Mouse (Mus musculus) liver, postnatal 0 days (tissue): ENCODE measurements around the gene Lrrfip1. TPM values are rescaled to one million over a fixed set of nuclear protein-coding genes. Genes with fewer than 3 reads are reported as not detected.
A peak's percentile ranks its signal among the peaks of the same experiment; 100 is the strongest.

Experiments used
- ATAC-seq: fragments of 200-750 bp; cut with Nextera tagmentation; 2 replicates; pipeline ENCODE4 v1.8.0; 2017; ENCODE audit warnings: mild to moderate bottlenecking, moderate library complexity
- DNase-seq: peaks from one replicate; pipeline ENCODE4 v3.0.0-alpha.2; 2016
- H3K27ac ChIP-seq: fragments of 300-500 bp; sonication (generic); 2 replicates; pipeline ENCODE4 v1.5.1; 2014; ENCODE audit warnings: antibody characterized with exemption, moderate library complexity, mild to moderate bottlenecking, low read depth
- H3K27me3 ChIP-seq: fragments of 300-500 bp; sonication (generic); 2 replicates; pipeline ENCODE4 v1.6.1; 2014; ENCODE audit warnings: low read length, control low read depth, mixed read lengths; ENCODE audit not compliant: insufficient read depth
- H3K36me3 ChIP-seq: fragments of 300-500 bp; sonication (generic); replicated peaks from 2 replicates; pipeline ENCODE4 v1.6.1; 2014; ENCODE audit warnings: mild to moderate bottlenecking, control low read depth, low read length, moderate library complexity, mixed read lengths; ENCODE audit not compliant: insufficient read depth
- H3K4me1 ChIP-seq: fragments of 300-500 bp; sonication (generic); 2 replicates; pipeline ENCODE4 v1.6.1; 2014; ENCODE audit warnings: antibody characterized with exemption, mild to moderate bottlenecking, control low read depth; ENCODE audit not compliant: insufficient read depth
- H3K4me2 ChIP-seq: fragments of 300-500 bp; sonication (generic); 2 replicates; pipeline ENCODE4 v1.6.1; 2014; ENCODE audit warnings: low read depth, mild to moderate bottlenecking, low read length, moderate library complexity, mixed read lengths
- H3K4me3 ChIP-seq: fragments of 300-500 bp; sonication (generic); 2 replicates; pipeline ENCODE4 v1.5.1; 2014; ENCODE audit warnings: low read depth, low read length
- H3K9ac ChIP-seq: fragments of 300-500 bp; sonication (generic); replicated peaks from 2 replicates; pipeline ENCODE4 v1.6.1; 2014; ENCODE audit warnings: mild to moderate bottlenecking, moderate library complexity
- H3K9me3 ChIP-seq: fragments of 300-500 bp; sonication (generic); 2 replicates; pipeline ENCODE4 v1.6.1; 2016; ENCODE audit warnings: mild to moderate bottlenecking, control low read depth, low read length, mixed read lengths
- CTCF ChIP-seq: sonication (generic); IDR thresholded peaks from 2 replicates; pipeline ENCODE4 v1.5.1; 2016; ENCODE audit warnings: antibody characterized with exemption, low read depth
- EP300 ChIP-seq: IDR thresholded peaks from 2 replicates; pipeline ENCODE4 v1.6.1; 2016; ENCODE audit warnings: antibody characterized with exemption, low read depth, mild to moderate bottlenecking
- WGBS: fragments of 180-500 bp; shearing (Covaris S2); extraction: QIAGEN DNeasy Blood & Tissue Kit; methylation state at CpG from one replicate; pipeline ENCODE4 v1.1.7; 2014; ENCODE audit not compliant: insufficient replicate concordance; 5-methylcytosine and 5-hydroxymethylcytosine counted together
- polyA plus RNA-seq: library from polyadenylated mRNA; unstranded; fragments of >200 nt; fragmentation: Nextera tagmentation; extraction: Ambion mirVana; gene quantifications from 2 replicates; pipeline ENCODE4 v1.2.1, GENCODE M21; 2015

The Lrrfip1 gene
- polyA plus RNA-seq, 1 experiment from 2014 or later, result 21.9 TPM

GRCm38 (mm10) chr1:91077980-91078379 lies 79.4 kb downstream of the Lrrfip1 start:
- ATAC-seq, result no peak
- no peak for DNase-seq
- H3K27me3 ChIP-seq, result no peaks in the 10 kb centered on the region
- H3K4me1 ChIP-seq, result peaks cover 17% of the 10 kb centered on the region; the same call in 1 of the 2 replicates
- no peak overlapping the region for H3K4me2 ChIP-seq
- H3K36me3 ChIP-seq, result peaks cover 20% of the 10 kb centered on the region
- H3K9me3 ChIP-seq, result no peaks in the 10 kb centered on the region
- TF ChIP-seq EP300, result no peak
- TF ChIP-seq CTCF, result no peak
- no peak overlapping the region for H3K27ac ChIP-seq
- WGBS, result 78% methylated on average over 8 of the region's 8 CpGs
- H3K4me3 ChIP-seq, result no peak overlapping the region
- H3K9ac ChIP-seq, result no peak overlapping the region

GRCm38 (mm10) chr1:91079740-91080422 lies 81.3 kb downstream of the Lrrfip1 start:
- Histone ChIP-seq H3K27me3 (no peaks in the 10 kb centered on the region), H3K4me1 (peaks cover 17% of the 10 kb centered on the region; the same call in 1 of the 2 replicates), H3K9me3 (no peaks in the 10 kb centered on the region), H3K9ac (no peak overlapping the region), H3K27ac (peak overlapping the region; percentile 44; the same call in 1 of the 2 replicates), H3K36me3 (peaks cover 26% of the 10 kb centered on the region; the same call in 1 of the 2 replicates), H3K4me2 (no peak overlapping the region), H3K4me3 (no peak overlapping the region)
- 63% methylated on average over 10 of the region's 10 CpGs for WGBS
- DNase-seq, result no peak
- no peak for ATAC-seq
- no peak for TF ChIP-seq CTCF
- no peak for TF ChIP-seq EP300

- WGBS, result 26% methylated on average over 7 of the region's 7 CpGs
- peak; percentile 85 for ATAC-seq
- H3K27ac ChIP-seq, result peak overlapping the region; percentile 44; the same call in 1 of the 2 replicates
These were observed 81.8 kb downstream of the Lrrfip1 start for GRCm38 (mm10) chr1:91080423-91080749.

GRCm38 (mm10) chr1:91084374-91084773 lies 85.8 kb downstream of the Lrrfip1 start:
- H3K9me3 ChIP-seq, result no peaks in the 10 kb centered on the region
- H3K9ac ChIP-seq, result no peak overlapping the region
- H3K4me2 ChIP-seq, result no peak overlapping the region
- 75% methylated on average over 8 of the region's 8 CpGs for WGBS
- no peak for DNase-seq
- no peak overlapping the region for H3K4me3 ChIP-seq
- H3K27me3 ChIP-seq, result no peaks in the 10 kb centered on the region
- peaks cover 22% of the 10 kb centered on the region for H3K36me3 ChIP-seq
- ATAC-seq, result no peak
- no peak overlapping the region for H3K27ac ChIP-seq
- peaks cover 42% of the 10 kb centered on the region for H3K4me1 ChIP-seq
- TF ChIP-seq EP300, result no peak
- TF ChIP-seq CTCF, result no peak

More at GRCm38 (mm10) chr1:91080423-91080749, 81.8 kb downstream of the Lrrfip1 start:
- H3K9ac ChIP-seq, result no peak overlapping the region
- TF ChIP-seq EP300, result peak; percentile 22; the same call in 1 of the 2 replicates
- peak; percentile 61 for TF ChIP-seq CTCF
- H3K4me3 ChIP-seq, result no peak overlapping the region
- peaks cover 23% of the 10 kb centered on the region; the same call in 1 of the 2 replicates for H3K36me3 ChIP-seq
- no peak overlapping the region for H3K4me2 ChIP-seq
- H3K9me3 ChIP-seq, result no peaks in the 10 kb centered on the region
- H3K4me1 ChIP-seq, result peaks cover 18% of the 10 kb centered on the region; the same call in 1 of the 2 replicates
- DNase-seq, result peak; percentile 61
- H3K27me3 ChIP-seq, result no peaks in the 10 kb centered on the region

- H3K4me2 ChIP-seq, result no peak overlapping the region
- peaks cover 25% of the 10 kb centered on the region for H3K36me3 ChIP-seq
- no peak for DNase-seq
- no peak for ATAC-seq
- H3K9me3 ChIP-seq, result no peaks in the 10 kb centered on the region
- TF ChIP-seq EP300 (no peak), CTCF (no peak)
- WGBS, result 71% methylated on average over 10 of the region's 10 CpGs
- H3K27me3 ChIP-seq, result no peaks in the 10 kb centered on the region
- H3K9ac ChIP-seq, result no peak overlapping the region
- peaks cover 36% of the 10 kb centered on the region for H3K4me1 ChIP-seq
- no peak overlapping the region for H3K27ac ChIP-seq
- no peak overlapping the region for H3K4me3 ChIP-seq
These were observed 86.5 kb downstream of the Lrrfip1 start for GRCm38 (mm10) chr1:91085009-91085408.

- 51% methylated on average over 2 of the region's 2 CpGs for WGBS
- no peaks in the 10 kb centered on the region for H3K27me3 ChIP-seq
- no peak overlapping the region for H3K4me2 ChIP-seq
- no peak overlapping the region for H3K9ac ChIP-seq
- peaks cover 25% of the 10 kb centered on the region for H3K36me3 ChIP-seq
- H3K9me3 ChIP-seq, result no peaks in the 10 kb centered on the region
- ATAC-seq, result no peak
- DNase-seq, result no peak
- H3K4me1 ChIP-seq, result peaks cover 29% of the 10 kb centered on the region
- no peak overlapping the region for H3K4me3 ChIP-seq
- H3K27ac ChIP-seq, result peak overlapping the region; percentile 39; the same call in 1 of the 2 replicates
- no peak for TF ChIP-seq CTCF
- no peak for TF ChIP-seq EP300
These were observed 87.1 kb downstream of the Lrrfip1 start for GRCm38 (mm10) chr1:91085686-91086085.
